Mouse (Mus musculus) kidney, embryonic 15.5 days (tissue): ENCODE measurements at regions not wholly inside any gene's neighbourhood (a gene's known extent, or its start where the extent isn't known, plus 50 kb on each side); places are given as distances from the start of the nearest gene placed in this dataset.
A peak's percentile ranks its signal among the peaks of the same experiment; 100 is the strongest.

ENCODE experiments used
- ATAC-seq: fragments of 200-750 bp; cut with Nextera tagmentation; replicated peaks from 2 replicates; pipeline ENCODE4 v1.8.0; 2017; ENCODE audit warnings: moderate TSS enrichment; ENCODE audit not compliant: low FRiP score
- H3K27ac ChIP-seq: fragments of 300-500 bp; sonication (generic); 2 replicates; pipeline ENCODE4 v1.5.1; 2015; ENCODE audit warnings: mild to moderate bottlenecking, inconsistent platforms
- H3K27me3 ChIP-seq: fragments of 300-500 bp; sonication (generic); 2 replicates; pipeline ENCODE4 v1.6.1; 2015; ENCODE audit warnings: inconsistent platforms
- H3K36me3 ChIP-seq: fragments of 300-500 bp; sonication (generic); 2 replicates; pipeline ENCODE4 v1.6.1; 2015; ENCODE audit warnings: inconsistent platforms
- H3K4me1 ChIP-seq: fragments of 300-500 bp; sonication (generic); 2 replicates; pipeline ENCODE4 v1.6.1; 2015; ENCODE audit warnings: inconsistent platforms
- H3K4me2 ChIP-seq: fragments of 300-500 bp; sonication (generic); 2 replicates; pipeline ENCODE4 v1.6.1; 2015; ENCODE audit warnings: moderate library complexity, mild to moderate bottlenecking, inconsistent platforms
- H3K4me3 ChIP-seq: fragments of 300-500 bp; sonication (generic); replicated peaks from 2 replicates; pipeline ENCODE4 v1.5.1; 2015; ENCODE audit warnings: mild to moderate bottlenecking, inconsistent platforms
- H3K9ac ChIP-seq: fragments of 300-500 bp; sonication (generic); 2 replicates; pipeline ENCODE4 v1.6.1; 2015; ENCODE audit warnings: mild to moderate bottlenecking, inconsistent platforms
- H3K9me3 ChIP-seq: fragments of 300-500 bp; sonication (generic); replicated peaks from 2 replicates; pipeline ENCODE4 v1.6.1; 2016; ENCODE audit warnings: inconsistent platforms
- WGBS: fragments of 180-500 bp; shearing (Covaris S2); methylation state at CpG from one replicate; pipeline ENCODE4 v1.1.7; 2015; ENCODE audit warnings: mixed read lengths; 5-methylcytosine and 5-hydroxymethylcytosine counted together

DNA sequence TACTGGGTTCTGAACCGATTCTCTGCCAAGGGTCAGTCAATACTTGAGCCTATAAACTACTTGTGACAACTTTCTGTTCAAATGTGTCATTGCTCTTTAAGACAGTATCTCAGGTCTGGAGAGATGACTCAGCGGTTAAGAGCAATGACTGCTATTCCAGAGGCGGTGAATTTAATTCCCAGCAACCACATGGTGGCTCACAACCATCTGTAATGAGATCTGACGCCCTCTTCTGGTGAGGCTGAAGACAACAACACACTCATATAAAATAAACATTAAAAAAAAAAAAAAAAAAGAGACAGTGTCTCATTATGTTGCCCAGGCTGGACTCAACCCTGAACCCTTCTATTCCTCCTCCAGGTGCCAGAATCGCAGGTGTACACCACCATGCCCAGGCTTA is 159.0 kb upstream of the Ubl3 start:
- H3K4me2 ChIP-seq = no peak overlapping the region
- WGBS = 83% methylated on average over 5 of the region's 5 CpGs
- no peaks in the 10 kb centered on the region for H3K36me3 ChIP-seq
- H3K9ac ChIP-seq = no peak overlapping the region
- no peak for ATAC-seq
- no peak overlapping the region for H3K27ac ChIP-seq
- H3K4me1 ChIP-seq = peaks cover 17% of the 10 kb centered on the region
- no peak overlapping the region for H3K4me3 ChIP-seq
- H3K9me3 ChIP-seq = no peaks in the 10 kb centered on the region
- H3K27me3 ChIP-seq = no peaks in the 10 kb centered on the region

GRCm38 (mm10) chr5:148709111-148709771 is 156.7 kb upstream of the Ubl3 start:
- Histone ChIP-seq H3K27me3 (no peaks in the 10 kb centered on the region), H3K27ac (no peak overlapping the region), H3K4me3 (no peak overlapping the region), H3K9ac (no peak overlapping the region), H3K4me2 (no peak overlapping the region), H3K4me1 (peaks cover 17% of the 10 kb centered on the region), H3K9me3 (no peaks in the 10 kb centered on the region), H3K36me3 (no peaks in the 10 kb centered on the region)
- ATAC-seq = no peak
- 42% methylated on average over 10 of the region's 10 CpGs for WGBS

GRCm38 (mm10) chr5:148708014-148708741 is 155.6 kb upstream of the Ubl3 start:
- H3K27ac ChIP-seq = peak overlapping the region; percentile 48; the same call in 1 of the 2 replicates

DNA sequence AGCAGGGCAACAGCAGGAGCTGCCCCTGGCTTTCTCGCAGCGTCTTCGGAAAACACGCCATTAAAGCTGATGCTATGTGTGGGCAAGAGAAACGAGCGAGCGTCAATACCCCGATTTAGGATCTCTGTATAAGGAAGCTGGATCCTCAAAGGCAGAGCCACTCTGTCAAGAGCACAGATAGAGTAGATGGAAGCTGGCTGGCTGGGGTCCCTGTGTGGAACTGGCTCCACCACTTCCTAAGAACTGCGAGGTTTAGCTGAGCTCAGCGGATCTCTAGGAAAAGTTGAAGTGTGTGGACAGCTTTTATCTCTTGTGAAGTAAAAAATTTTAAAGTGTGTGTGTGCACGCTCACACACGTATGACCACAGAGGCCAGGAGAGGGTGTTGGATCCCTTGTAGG is 154.7 kb upstream of the Ubl3 start:
- Histone ChIP-seq H3K27ac (no peak overlapping the region), H3K4me2 (no peak overlapping the region), H3K4me1 (peaks cover 17% of the 10 kb centered on the region), H3K36me3 (no peaks in the 10 kb centered on the region), H3K9me3 (no peaks in the 10 kb centered on the region), H3K9ac (no peak overlapping the region), H3K27me3 (no peaks in the 10 kb centered on the region), H3K4me3 (no peak overlapping the region)
- WGBS = 86% methylated on average over 12 of the region's 12 CpGs
- no peak for ATAC-seq

More at GRCm38 (mm10) chr5:148708014-148708741, 155.6 kb upstream of the Ubl3 start:
- Histone ChIP-seq H3K4me3 (no peak overlapping the region), H3K4me2 (no peak overlapping the region), H3K36me3 (no peaks in the 10 kb centered on the region), H3K27me3 (no peaks in the 10 kb centered on the region), H3K9ac (no peak overlapping the region), H3K4me1 (peaks cover 17% of the 10 kb centered on the region), H3K9me3 (no peaks in the 10 kb centered on the region)
- 0 out of 2 replicates have a peak, but pooled peaks have one; percentile 29 for ATAC-seq
- WGBS = 29% methylated on average over 11 of the region's 11 CpGs

DNA sequence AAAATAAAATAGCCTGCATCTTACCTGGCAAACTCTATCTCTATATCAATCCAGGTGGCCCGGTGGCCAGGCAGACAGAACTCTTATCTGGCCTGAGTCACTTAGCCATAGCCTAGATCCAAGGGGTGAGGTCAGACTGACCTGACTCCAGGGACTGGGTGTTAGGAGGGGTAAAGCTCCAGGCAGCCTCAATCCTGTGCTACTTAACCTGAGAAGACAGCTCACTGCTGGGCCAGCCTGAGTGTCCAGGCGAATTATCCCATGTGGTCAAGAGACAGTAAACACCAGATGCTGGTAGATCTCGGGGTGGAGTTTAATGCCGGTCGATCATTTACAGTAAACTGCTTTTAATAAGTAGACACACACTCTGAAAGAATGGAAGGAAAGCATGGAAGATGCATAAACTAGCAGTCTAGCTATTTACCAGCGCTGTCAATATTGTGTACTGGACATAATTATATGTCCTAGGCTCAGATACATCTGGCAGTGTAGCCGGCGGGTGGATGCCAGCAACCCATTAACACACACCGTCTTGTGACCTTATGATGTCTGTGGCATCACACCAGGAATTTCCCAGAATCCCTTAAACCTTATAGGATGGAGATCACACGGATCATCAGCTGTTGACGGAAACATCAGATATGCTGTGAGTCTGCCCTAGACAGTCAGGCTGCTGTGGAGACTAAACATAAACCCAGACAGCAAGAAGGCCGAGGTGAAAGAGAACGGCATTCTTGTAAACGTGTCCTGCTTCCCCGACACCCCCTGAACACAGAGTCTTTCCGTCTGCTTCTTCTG is 153.9 kb upstream of the Ubl3 start:
- H3K9me3 ChIP-seq = no peaks in the 10 kb centered on the region
- no peaks in the 10 kb centered on the region for H3K36me3 ChIP-seq
- no peak overlapping the region for H3K4me2 ChIP-seq
- no peaks in the 10 kb centered on the region for H3K27me3 ChIP-seq
- 82% methylated on average over 16 of the region's 16 CpGs for WGBS
- H3K4me3 ChIP-seq = no peak overlapping the region
- H3K9ac ChIP-seq = no peak overlapping the region
- no peak overlapping the region for H3K27ac ChIP-seq
- H3K4me1 ChIP-seq = peaks cover 22% of the 10 kb centered on the region
- ATAC-seq = no peak

DNA sequence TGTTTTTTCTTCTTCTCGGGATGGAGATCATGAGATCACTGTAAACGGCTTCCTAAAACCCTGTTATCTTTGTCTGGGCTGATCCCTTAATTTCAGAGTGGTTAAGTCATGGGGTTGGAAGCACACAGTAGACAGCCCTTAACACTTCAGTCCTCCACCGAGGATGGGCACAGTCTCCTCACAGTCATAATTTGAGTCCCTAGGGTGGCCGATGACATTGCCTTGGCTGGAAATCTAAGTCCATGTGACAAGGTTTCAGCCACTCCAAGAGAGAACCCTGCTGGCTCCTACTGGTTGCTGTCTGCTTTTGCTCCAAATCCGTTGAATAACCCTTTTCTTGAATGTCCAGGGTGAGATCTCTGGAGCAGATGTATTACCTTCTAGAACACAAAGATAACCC is 152.2 kb upstream of the Ubl3 start:
- no peaks in the 10 kb centered on the region for H3K36me3 ChIP-seq
- 63% methylated on average over 5 of the region's 5 CpGs for WGBS
- H3K4me2 ChIP-seq = no peak overlapping the region
- H3K4me1 ChIP-seq = peaks cover 22% of the 10 kb centered on the region
- no peaks in the 10 kb centered on the region for H3K9me3 ChIP-seq
- H3K27me3 ChIP-seq = no peaks in the 10 kb centered on the region
- ATAC-seq = no peak
- no peak overlapping the region for H3K4me3 ChIP-seq
- no peak overlapping the region for H3K27ac ChIP-seq
- no peak overlapping the region for H3K9ac ChIP-seq

GRCm38 (mm10) chr5:148701859-148702258 is 149.3 kb upstream of the Ubl3 start:
- Histone ChIP-seq H3K27me3 (no peaks in the 10 kb centered on the region), H3K9me3 (no peaks in the 10 kb centered on the region), H3K4me2 (no peak overlapping the region), H3K36me3 (no peaks in the 10 kb centered on the region), H3K4me1 (peaks cover 17% of the 10 kb centered on the region), H3K27ac (no peak overlapping the region), H3K9ac (no peak overlapping the region), H3K4me3 (no peak overlapping the region)
- 38% methylated on average over 8 of the region's 8 CpGs for WGBS
- no peak for ATAC-seq

- Histone ChIP-seq H3K4me3 (no peak overlapping the region), H3K4me2 (no peak overlapping the region), H3K9me3 (no peaks in the 10 kb centered on the region), H3K27ac (no peak overlapping the region), H3K9ac (no peak overlapping the region), H3K36me3 (no peaks in the 10 kb centered on the region), H3K27me3 (no peaks in the 10 kb centered on the region), H3K4me1 (peaks cover 17% of the 10 kb centered on the region)
- ATAC-seq = no peak
- 86% methylated on average over 7 of the region's 7 CpGs for whole genome bisulfite sequencing
Measured at GRCm38 (mm10) chr5:148701001-148701400, 148.4 kb upstream of the Ubl3 start.

DNA sequence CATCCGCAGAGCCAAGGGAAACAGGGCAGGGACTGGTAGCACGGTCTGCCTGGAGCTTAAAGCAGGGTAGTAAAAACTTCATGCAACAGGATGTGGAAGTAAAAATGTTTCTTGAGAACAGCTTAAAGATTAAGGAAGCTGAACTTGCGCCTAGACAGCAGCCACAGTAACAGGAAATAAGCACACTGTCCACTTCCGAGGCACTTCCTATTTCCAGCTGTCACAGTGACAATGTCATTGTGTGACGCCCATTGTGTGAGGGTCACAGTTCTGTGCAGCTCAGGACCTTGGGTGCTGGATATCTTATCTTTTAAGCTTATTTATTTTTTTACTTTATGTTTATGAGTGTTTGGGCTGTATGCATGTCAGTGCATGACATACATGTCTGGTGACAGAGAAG is 147.7 kb upstream of the Ubl3 start:
- Histone ChIP-seq H3K4me3 (no peak overlapping the region), H3K27ac (no peak overlapping the region), H3K27me3 (no peaks in the 10 kb centered on the region), H3K9me3 (no peaks in the 10 kb centered on the region), H3K4me2 (no peak overlapping the region), H3K4me1 (peaks cover 17% of the 10 kb centered on the region), H3K9ac (no peak overlapping the region), H3K36me3 (no peaks in the 10 kb centered on the region)
- no peak for ATAC-seq
- WGBS = 63% methylated on average over 5 of the region's 5 CpGs

GRCm38 (mm10) chr5:148697631-148698368 is 145.2 kb upstream of the Ubl3 start:
- ATAC-seq = no peak
- no peak overlapping the region for H3K4me3 ChIP-seq
- H3K36me3 ChIP-seq = no peaks in the 10 kb centered on the region
- no peaks in the 10 kb centered on the region for H3K9me3 ChIP-seq
- 70% methylated on average over 22 of the region's 22 CpGs for WGBS
- H3K27ac ChIP-seq = peak overlapping the region; percentile 46; the same call in 1 of the 2 replicates
- H3K9ac ChIP-seq = no peak overlapping the region
- no peaks in the 10 kb centered on the region for H3K27me3 ChIP-seq
- peaks cover 17% of the 10 kb centered on the region for H3K4me1 ChIP-seq
- no peak overlapping the region for H3K4me2 ChIP-seq

DNA sequence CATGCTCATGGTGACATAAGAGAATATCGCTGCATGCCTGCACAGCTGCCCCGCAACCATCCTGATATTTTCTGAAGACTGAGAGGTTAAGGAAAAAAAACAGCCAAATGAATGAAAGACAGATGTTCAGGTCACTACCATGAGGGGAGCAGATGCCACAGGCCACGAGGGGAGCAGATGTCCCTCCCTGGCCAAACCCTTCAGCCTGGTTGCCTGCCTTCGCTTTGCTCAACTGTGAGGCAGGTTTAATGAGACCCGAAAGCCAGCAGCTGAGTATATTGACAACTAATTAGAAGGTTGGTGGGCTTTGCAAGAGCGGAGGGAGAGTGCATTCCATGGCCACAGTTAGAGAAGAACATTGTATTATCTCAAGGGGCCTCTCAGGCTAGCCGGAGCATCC is 141.8 kb upstream of the Ubl3 start:
- Histone ChIP-seq H3K27ac (no peak overlapping the region), H3K4me3 (no peak overlapping the region), H3K4me2 (no peak overlapping the region), H3K27me3 (no peaks in the 10 kb centered on the region), H3K9me3 (no peaks in the 10 kb centered on the region), H3K4me1 (peaks cover 24% of the 10 kb centered on the region), H3K36me3 (no peaks in the 10 kb centered on the region), H3K9ac (no peak overlapping the region)
- 81% methylated on average over 7 of the region's 7 CpGs for WGBS
- ATAC-seq = no peak
